Mouse (Mus musculus) limb, embryonic 13.5 days (tissue): ENCODE data around the gene Dtymk. TPM values are rescaled to one million over a fixed set of nuclear protein-coding genes. Genes with fewer than 3 reads are reported as not detected.
A peak's percentile ranks its signal among the peaks of the same experiment; 100 is the strongest.
"Not testable (repeated sequence)": the region's sequence is repeated elsewhere in the genome, so short reads cannot be mapped to it uniquely, and the experiment has no call there.

Source experiments
- ATAC-seq: fragments of 200-750 bp; cut with Nextera tagmentation; 2 replicates; pipeline ENCODE4 v1.8.0; 2017; ENCODE audit warnings: low read depth, moderate number of reproducible peaks, moderate TSS enrichment; ENCODE audit not compliant: low FRiP score
- H3K27ac ChIP-seq: fragments of 300-500 bp; sonication (generic); 2 replicates; pipeline ENCODE4 v1.5.1; 2015; ENCODE audit warnings: inconsistent platforms, mild to moderate bottlenecking, moderate library complexity
- H3K27me3 ChIP-seq: fragments of 300-500 bp; sonication (generic); 2 replicates; pipeline ENCODE4 v1.6.1; 2015; ENCODE audit warnings: mild to moderate bottlenecking, inconsistent platforms
- H3K36me3 ChIP-seq: fragments of 300-500 bp; sonication (generic); 2 replicates; pipeline ENCODE4 v1.6.1; 2015; ENCODE audit warnings: inconsistent platforms, mild to moderate bottlenecking, moderate library complexity
- H3K4me1 ChIP-seq: fragments of 300-500 bp; sonication (generic); 2 replicates; pipeline ENCODE4 v1.6.1; 2015; ENCODE audit warnings: inconsistent platforms
- H3K4me2 ChIP-seq: fragments of 300-500 bp; sonication (generic); replicated peaks from 2 replicates; pipeline ENCODE4 v1.6.1; 2015; ENCODE audit warnings: inconsistent platforms, mild to moderate bottlenecking, moderate library complexity
- H3K4me3 ChIP-seq: fragments of 300-500 bp; sonication (generic); 2 replicates; pipeline ENCODE4 v1.5.1; 2015; ENCODE audit warnings: moderate library complexity, mild to moderate bottlenecking, inconsistent platforms
- H3K9ac ChIP-seq: fragments of 300-500 bp; sonication (generic); 2 replicates; pipeline ENCODE4 v1.6.1; 2015; ENCODE audit warnings: mild to moderate bottlenecking, inconsistent platforms
- H3K9me3 ChIP-seq: fragments of 300-500 bp; sonication (generic); 2 replicates; pipeline ENCODE4 v1.6.1; 2016; ENCODE audit warnings: inconsistent platforms
- whole genome bisulfite sequencing: fragments of 180-500 bp; shearing (Covaris S2); methylation state at CpG from one replicate; pipeline ENCODE4 v1.1.7; 2015; 5-methylcytosine and 5-hydroxymethylcytosine counted together
- polyA plus RNA-seq: library from polyadenylated mRNA; unstranded; fragments of >200 nt; fragmentation: Nextera tagmentation; extraction: Ambion mirVana; gene quantifications from 2 replicates; pipeline ENCODE4 v1.2.1, GENCODE M21; 2015

Gene Dtymk
- polyA plus RNA-seq, 1 experiment from 2014 or later, result 255 TPM

GRCm38 (mm10) chr1:93802771-93803170 is 1.0 kb upstream of the Dtymk start:
- Histone ChIP-seq H3K27me3 (no peaks in the 10 kb centered on the region), H3K36me3 (peaks cover 47% of the 10 kb centered on the region), H3K4me3 (peak overlapping the region; percentile 77), H3K9ac (no peak overlapping the region; the same call in 1 of the 2 replicates), H3K4me2 (peak overlapping the region; percentile 89), H3K9me3 (no peaks in the 10 kb centered on the region), H3K27ac (peak overlapping the region; percentile 81; the same call in 1 of the 2 replicates), H3K4me1 (peaks cover 40% of the 10 kb centered on the region)
- ATAC-seq, result no peak
- WGBS, result 87% methylated on average over 5 of the region's 5 CpGs

GRCm38 (mm10) chr1:93800670-93801503 is 847 bp downstream of the Dtymk start:
- no peaks in the 10 kb centered on the region for H3K9me3 ChIP-seq
- peaks cover 40% of the 10 kb centered on the region for H3K36me3 ChIP-seq
- 74% methylated on average over 21 of the region's 21 CpGs for WGBS
- peak overlapping the region; percentile 77 for H3K4me3 ChIP-seq
- H3K4me1 ChIP-seq, result peaks cover 38% of the 10 kb centered on the region
- H3K9ac ChIP-seq, result peak overlapping the region; percentile 83
- H3K27me3 ChIP-seq, result no peaks in the 10 kb centered on the region
- ATAC-seq, result no peak
- peak overlapping the region; percentile 81; the same call in 1 of the 2 replicates for H3K27ac ChIP-seq
- peak overlapping the region; percentile 89 for H3K4me2 ChIP-seq

- no peaks in the 10 kb centered on the region for H3K27me3 ChIP-seq
- H3K4me2 ChIP-seq, result no peak overlapping the region
- peaks cover 88% of the 10 kb centered on the region for H3K36me3 ChIP-seq
- 86% methylated on average over 8 of the region's 8 CpGs for WGBS
- peaks cover 4% of the 10 kb centered on the region for H3K4me1 ChIP-seq
- H3K9me3 ChIP-seq, result no peaks in the 10 kb centered on the region
- H3K4me3 ChIP-seq, result no peak overlapping the region
- H3K9ac ChIP-seq, result no peak overlapping the region
- ATAC-seq, result no peak
- H3K27ac ChIP-seq, result no peak overlapping the region
Observed at GRCm38 (mm10) chr1:93795886-93796285, 5.8 kb downstream of the Dtymk start.

DNA sequence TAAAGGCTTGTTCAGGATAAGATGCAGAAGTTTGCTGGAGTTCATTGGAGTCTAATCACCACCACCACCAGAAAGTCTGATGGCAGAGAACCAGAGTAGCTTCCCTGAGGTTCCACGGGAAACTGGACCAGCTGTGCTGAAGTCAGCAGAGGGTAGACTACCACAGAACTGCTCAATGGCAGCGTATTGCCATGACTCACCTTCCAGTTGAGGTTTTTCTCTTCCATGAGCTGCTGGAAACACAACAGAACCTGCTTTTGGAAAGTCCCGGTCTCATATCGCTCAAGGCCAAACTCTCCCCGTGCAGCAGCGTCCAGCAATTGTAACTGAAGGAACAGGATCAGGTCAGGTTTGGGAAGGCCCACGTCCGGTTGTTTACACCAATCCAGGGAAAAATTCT is 7.2 kb downstream of the Dtymk start:
- no peaks in the 10 kb centered on the region; the same call in 1 of the 2 replicates for H3K4me1 ChIP-seq
- WGBS, result 94% methylated on average over 8 of the region's 8 CpGs
- no peaks in the 10 kb centered on the region for H3K27me3 ChIP-seq
- H3K36me3 ChIP-seq, result peaks cover 90% of the 10 kb centered on the region
- H3K4me3 ChIP-seq, result no peak overlapping the region
- no peaks in the 10 kb centered on the region for H3K9me3 ChIP-seq
- no peak overlapping the region for H3K9ac ChIP-seq
- no peak for ATAC-seq
- H3K27ac ChIP-seq, result no peak overlapping the region
- H3K4me2 ChIP-seq, result no peak overlapping the region

DNA sequence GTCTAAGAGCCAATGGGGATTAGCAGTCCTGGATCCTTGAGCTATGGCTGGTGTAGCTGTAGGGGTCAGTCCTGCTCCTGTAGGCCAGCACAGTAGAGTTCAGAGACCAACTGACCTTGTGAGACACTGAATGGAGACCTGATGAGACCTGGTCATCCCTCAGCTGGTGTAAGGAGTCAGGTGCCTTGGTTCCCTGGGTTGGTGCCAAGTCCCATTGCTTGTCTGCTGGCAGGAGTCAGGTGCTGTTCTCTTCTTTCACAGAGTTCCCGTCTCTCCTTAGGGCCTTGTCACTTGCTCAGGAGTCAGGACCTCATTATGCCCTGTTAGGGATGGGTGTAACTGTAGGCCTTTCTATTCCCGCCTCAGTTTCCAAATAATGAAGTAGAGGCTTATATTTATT is 14.8 kb downstream of the Dtymk start:
- Histone ChIP-seq H3K9me3 (no peaks in the 10 kb centered on the region), H3K9ac (no peak overlapping the region), H3K4me3 (no peak overlapping the region), H3K4me1 (no peaks in the 10 kb centered on the region), H3K36me3 (peaks cover 98% of the 10 kb centered on the region), H3K4me2 (no peak overlapping the region), H3K27ac (no peak overlapping the region), H3K27me3 (no peaks in the 10 kb centered on the region)
- ATAC-seq, result no peak
- WGBS, result 82% methylated on average over 2 of the region's 2 CpGs

DNA sequence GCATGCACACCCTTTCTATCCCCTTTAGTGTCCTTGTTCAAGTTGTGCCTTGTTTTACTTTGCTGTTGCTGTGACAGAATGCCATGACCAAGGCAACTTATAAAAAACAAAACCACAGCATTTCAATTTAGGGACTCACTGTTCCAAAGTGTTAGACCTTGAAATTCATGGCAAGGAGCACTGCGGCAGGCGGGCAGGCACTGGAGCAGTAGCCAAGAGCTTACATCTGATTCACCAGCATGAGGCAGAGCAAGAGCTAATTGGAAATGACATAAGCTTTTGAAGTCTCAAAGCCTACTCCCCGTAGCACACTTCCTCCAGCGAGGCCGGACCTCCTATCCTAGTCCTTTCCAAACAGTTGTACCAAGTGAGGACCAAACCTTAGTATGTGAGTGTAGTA is 25.0 kb downstream of the Dtymk start:
- Histone ChIP-seq H3K4me3 (no peak overlapping the region), H3K4me1 (no peaks in the 10 kb centered on the region), H3K36me3 (peaks cover 85% of the 10 kb centered on the region), H3K9me3 (no peaks in the 10 kb centered on the region), H3K4me2 (no peak overlapping the region), H3K27me3 (no peaks in the 10 kb centered on the region), H3K27ac (no peak overlapping the region), H3K9ac (no peak overlapping the region)
- ATAC-seq, result no peak
- 96% methylated on average over 5 of the region's 5 CpGs for WGBS

DNA sequence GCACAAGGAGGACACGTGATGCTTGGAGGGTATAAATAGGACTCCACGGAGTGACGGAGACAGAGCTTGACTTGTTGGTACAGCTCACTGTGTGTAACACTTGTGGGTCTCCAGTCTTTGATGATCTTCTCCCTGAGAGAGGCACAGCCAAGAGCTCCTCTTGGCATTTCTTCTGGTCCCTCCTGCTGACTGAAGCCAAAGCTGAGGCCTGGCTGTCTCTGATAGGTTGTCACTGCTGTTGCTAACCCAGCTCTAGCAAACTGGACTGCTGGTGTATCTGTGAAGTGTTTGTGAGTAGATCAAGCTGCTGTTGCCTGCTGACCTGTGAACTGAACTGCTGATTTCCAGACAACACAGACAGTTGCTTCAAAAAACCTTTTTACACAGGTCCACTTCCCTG is 31.8 kb downstream of the Dtymk start:
- H3K9ac ChIP-seq, result no peak overlapping the region
- no peaks in the 10 kb centered on the region for H3K27me3 ChIP-seq
- no peak overlapping the region for H3K4me2 ChIP-seq
- no peaks in the 10 kb centered on the region for H3K4me1 ChIP-seq
- 91% methylated on average over 3 of the region's 3 CpGs for WGBS
- ATAC-seq, result no peak
- H3K9me3 ChIP-seq, result no peaks in the 10 kb centered on the region
- no peak overlapping the region for H3K4me3 ChIP-seq
- peaks cover 55% of the 10 kb centered on the region for H3K36me3 ChIP-seq
- no peak overlapping the region for H3K27ac ChIP-seq

DNA sequence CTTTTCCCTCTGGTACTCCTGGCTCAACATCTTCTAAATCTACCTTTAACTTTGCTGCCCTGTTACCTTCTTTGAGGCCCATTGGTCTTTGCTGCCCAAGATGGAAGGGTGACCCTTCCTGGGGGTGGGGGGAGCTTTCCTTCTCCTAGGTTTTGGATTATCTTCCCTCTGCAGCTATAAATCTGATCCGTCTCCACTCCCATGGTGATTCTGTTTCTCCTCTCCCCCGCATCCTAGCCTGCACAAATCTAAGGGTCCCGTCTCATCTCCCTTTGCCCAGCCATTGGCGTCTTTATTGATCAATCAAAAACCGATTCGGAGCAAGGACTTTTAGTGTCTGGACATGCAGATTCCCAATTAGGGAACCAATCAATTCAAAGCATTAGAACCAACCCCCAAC is 34.1 kb downstream of the Dtymk start:
- no peak for ATAC-seq
- WGBS, result 93% methylated on average over 6 of the region's 6 CpGs

GRCm38 (mm10) chr1:93764871-93765591 is 36.7 kb downstream of the Dtymk start:
- H3K4me2 ChIP-seq, result no peak overlapping the region
- no peak overlapping the region for H3K9ac ChIP-seq
- no peaks in the 10 kb centered on the region for H3K9me3 ChIP-seq
- no peaks in the 10 kb centered on the region for H3K4me1 ChIP-seq
- H3K27me3 ChIP-seq, result no peaks in the 10 kb centered on the region
- WGBS, result 88% methylated on average over 9 of the region's 9 CpGs
- no peak overlapping the region for H3K4me3 ChIP-seq
- ATAC-seq, result no peak
- no peak overlapping the region for H3K27ac ChIP-seq
- peaks cover 24% of the 10 kb centered on the region for H3K36me3 ChIP-seq

More for the DNA sequence above, 34.1 kb downstream of the Dtymk start:
- Histone ChIP-seq H3K9ac (no peak overlapping the region), H3K4me3 (no peak overlapping the region), H3K36me3 (peaks cover 33% of the 10 kb centered on the region), H3K27ac (no peak overlapping the region), H3K27me3 (no peaks in the 10 kb centered on the region), H3K4me2 (no peak overlapping the region), H3K4me1 (no peaks in the 10 kb centered on the region), H3K9me3 (no peaks in the 10 kb centered on the region)

DNA sequence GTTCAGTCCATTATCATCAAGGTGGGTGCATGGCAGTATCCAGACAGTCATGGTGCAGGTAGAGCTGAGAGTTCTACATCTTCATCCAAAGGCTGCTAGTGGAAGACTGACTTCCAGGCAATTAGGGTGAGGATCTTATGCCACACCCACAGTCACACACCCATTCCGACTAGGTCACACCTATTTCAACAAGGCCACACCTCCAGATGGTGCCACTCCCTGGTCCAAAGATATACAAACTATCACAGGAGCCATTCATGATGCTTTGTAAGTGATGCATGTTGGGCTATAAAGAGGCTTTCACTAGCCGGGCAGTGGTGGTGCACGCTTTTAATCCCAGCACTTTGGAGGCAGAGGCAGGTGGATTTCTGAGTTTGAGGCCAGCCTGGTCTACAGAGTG is 38.2 kb downstream of the Dtymk start:
- not testable (repeated sequence) for H3K4me2 ChIP-seq

GRCm38 (mm10) chr1:93760076-93760475 is 41.7 kb downstream of the Dtymk start:
- no peak for ATAC-seq
- no peaks in the 10 kb centered on the region for H3K27me3 ChIP-seq
- H3K4me1 ChIP-seq, result peaks cover 12% of the 10 kb centered on the region
- no peak overlapping the region for H3K4me2 ChIP-seq
- no peak overlapping the region for H3K27ac ChIP-seq
- 94% methylated on average over 1 of the region's 1 CpGs for WGBS
- H3K4me3 ChIP-seq, result no peak overlapping the region
- H3K36me3 ChIP-seq, result peaks cover 3% of the 10 kb centered on the region; the same call in 1 of the 2 replicates
- no peaks in the 10 kb centered on the region for H3K9me3 ChIP-seq
- no peak overlapping the region for H3K9ac ChIP-seq

More for the DNA sequence above, 38.2 kb downstream of the Dtymk start:
- H3K4me1 ChIP-seq, H3K27me3 ChIP-seq, H3K9ac ChIP-seq, H3K27ac ChIP-seq, H3K4me3 ChIP-seq, H3K9me3 ChIP-seq, H3K36me3 ChIP-seq, ATAC-seq: not testable (repeated sequence)
- 84% methylated on average over 3 of the region's 3 CpGs for WGBS

DNA sequence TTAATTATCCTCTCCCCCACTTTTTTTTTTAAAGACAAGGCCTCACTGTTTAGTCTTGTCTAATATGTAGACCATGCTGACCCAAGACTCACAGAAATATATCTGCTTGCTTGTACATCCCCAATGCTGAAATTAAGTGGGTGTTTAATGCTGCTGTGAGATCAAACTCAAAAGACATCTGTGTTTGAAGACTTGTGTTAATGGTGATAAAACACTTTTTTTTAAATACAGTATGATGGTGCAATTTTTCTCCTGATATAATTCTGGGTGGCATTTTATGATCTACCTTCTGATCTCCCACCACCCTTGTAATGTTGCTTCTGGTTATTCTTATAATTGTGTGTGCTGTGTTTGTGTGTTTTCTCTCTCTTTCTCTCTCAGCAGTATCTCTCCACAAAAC is 45.6 kb downstream of the Dtymk start:
- Histone ChIP-seq H3K27me3 (no peaks in the 10 kb centered on the region), H3K9me3 (no peaks in the 10 kb centered on the region), H3K27ac (no peak overlapping the region), H3K4me3 (0 out of 2 replicates have a peak overlapping the region, but pooled peaks have one; percentile 98), H3K36me3 (peaks cover 3% of the 10 kb centered on the region; the same call in 1 of the 2 replicates), H3K4me1 (peaks cover 23% of the 10 kb centered on the region), H3K4me2 (peak overlapping the region; percentile 85), H3K9ac (no peak overlapping the region)
- no peak for ATAC-seq
